Mouse (Mus musculus) MEL (cell line): ENCODE data around the gene Dnajc10. TPM values are rescaled to one million over a fixed set of nuclear protein-coding genes. Genes with fewer than 3 reads are reported as not detected.

Source experiments
- DNase-seq: peaks from one replicate; pipeline ENCODE4 v3.0.0; 2011; ENCODE audit warnings: low read depth, low spot score
- H3K27ac ChIP-seq: 2 replicates; pipeline ENCODE4 v1.5.1; 2012; ENCODE audit warnings: low read depth, mild to moderate bottlenecking, control low read depth, low read length, moderate library complexity; ENCODE audit not compliant: control insufficient read depth
- H3K27me3 ChIP-seq, 2 experiments: fragments of 150-350 bp in 1 of 2; sonication (generic) in 1 of 2; 2 replicates each; pipeline ENCODE4 v1.6.1; 2012; ENCODE audit warnings: low read length in 2 of 2, mild to moderate bottlenecking in 2 of 2, improper control_type of control experiment in 1 of 2, moderate library complexity in 1 of 2; ENCODE audit not compliant: insufficient read depth in 2 of 2, control insufficient read depth in 1 of 2
- H3K36me3 ChIP-seq, 2 experiments: 2 replicates each; pipeline ENCODE4 v1.6.1; 2012 to 2014; ENCODE audit warnings: low read length in 2 of 2, improper control_type of control experiment in 1 of 2, inconsistent platforms in 1 of 2, mild to moderate bottlenecking in 1 of 2; ENCODE audit not compliant: insufficient read depth in 2 of 2, control insufficient read depth in 1 of 2
- H3K4me1 ChIP-seq, 2 experiments: fragments of 150-350 bp in 1 of 2; sonication (generic) in 1 of 2; 2 replicates each; pipeline ENCODE4 v1.6.1; 2012; ENCODE audit warnings: low read length in 2 of 2, improper control_type of control experiment in 1 of 2, mild to moderate bottlenecking in 1 of 2; ENCODE audit not compliant: insufficient read depth in 2 of 2, control insufficient read depth in 1 of 2
- H3K4me3 ChIP-seq, 2 experiments: fragments of 150-350 bp in 1 of 2; sonication (generic) in 1 of 2; 2 replicates each; pipeline ENCODE4 v1.5.1; 2012; ENCODE audit warnings: low read depth in 2 of 2, low read length in 2 of 2, mild to moderate bottlenecking in 2 of 2, moderate library complexity in 2 of 2, control low read depth in 1 of 2, improper control_type of control experiment in 1 of 2; ENCODE audit not compliant: control insufficient read depth in 1 of 2, insufficient read depth in 1 of 2
- H3K79me2 ChIP-seq: 2 replicates; pipeline ENCODE4 v1.6.1; 2012; ENCODE audit warnings: mild to moderate bottlenecking, low read length, moderate library complexity; ENCODE audit not compliant: control insufficient read depth, poor library complexity, insufficient read depth
- H3K9ac ChIP-seq: 2 replicates; pipeline ENCODE4 v1.6.1; 2012; ENCODE audit warnings: low read depth, mild to moderate bottlenecking, control low read depth, low read length, moderate library complexity; ENCODE audit not compliant: control insufficient read depth, poor library complexity, severe bottlenecking
- H3K9me3 ChIP-seq: fragments of 150-350 bp; sonication (generic); replicated peaks from 2 replicates; pipeline ENCODE4 v1.6.1; 2012; ENCODE audit warnings: mild to moderate bottlenecking, low read length, improper control_type of control experiment, moderate library complexity; ENCODE audit not compliant: insufficient read depth
- CHD1 ChIP-seq: IDR thresholded peaks from 2 replicates; pipeline ENCODE4 v1.6.1; 2012; ENCODE audit warnings: low read depth, mild to moderate bottlenecking, inconsistent platforms, low read length, improper control_type of control experiment
- CTCF ChIP-seq, 3 experiments: IDR thresholded peaks in 2 of 3; conservative IDR thresholded peaks in 1 of 3; 2 replicates each; pipeline ENCODE4 v1.5.1; 2011 to 2012; ENCODE audit warnings: low read length in 3 of 3, low read depth in 2 of 3, mild to moderate bottlenecking in 2 of 3, improper control_type of control experiment in 1 of 3, inconsistent platforms in 1 of 3, mixed read lengths in 1 of 3, moderate library complexity in 1 of 3; ENCODE audit not compliant: control insufficient read depth in 1 of 3, insufficient read depth in 1 of 3, poor library complexity in 1 of 3, severe bottlenecking in 1 of 3
- ELF1 ChIP-seq: IDR thresholded peaks from 2 replicates; pipeline ENCODE4 v1.6.1; 2014; ENCODE audit warnings: low read depth, mild to moderate bottlenecking, inconsistent platforms, low read length, improper control_type of control experiment, moderate library complexity
- EP300 ChIP-seq, 2 experiments: IDR thresholded peaks; 2 replicates each; pipeline ENCODE4 v1.6.1; 2011; ENCODE audit warnings: improper control_type of control experiment in 2 of 2, low read length in 2 of 2, low read depth in 1 of 2, mild to moderate bottlenecking in 1 of 2
- ETS1 ChIP-seq: IDR thresholded peaks from 2 replicates; pipeline ENCODE4 v1.6.1; 2012; ENCODE audit warnings: low read depth, mild to moderate bottlenecking, inconsistent platforms, low read length, improper control_type of control experiment, moderate library complexity
- GABPA ChIP-seq: IDR thresholded peaks from 2 replicates; pipeline ENCODE4 v1.6.1; 2012; ENCODE audit warnings: low read depth, mild to moderate bottlenecking, inconsistent platforms, low read length, improper control_type of control experiment, moderate library complexity
- GATA1 ChIP-seq: IDR thresholded peaks from 2 replicates; pipeline ENCODE4 v1.6.1; 2011; ENCODE audit warnings: low read depth, low read length, improper control_type of control experiment
- HCFC1 ChIP-seq: IDR thresholded peaks from 2 replicates; pipeline ENCODE4 v1.6.1; 2012; ENCODE audit warnings: low read depth, mild to moderate bottlenecking, inconsistent platforms, low read length, improper control_type of control experiment, moderate library complexity
- JUND ChIP-seq: IDR thresholded peaks from 2 replicates; pipeline ENCODE4 v1.6.1; 2011; ENCODE audit warnings: low read depth, mild to moderate bottlenecking, improper control_type of control experiment, low read length
- KAT2A ChIP-seq: conservative IDR thresholded peaks from 2 replicates; pipeline ENCODE4 v1.6.1; 2012; ENCODE audit warnings: low read depth, low read length, improper control_type of control experiment, inconsistent platforms
- MAFK ChIP-seq: IDR thresholded peaks from 2 replicates; pipeline ENCODE4 v1.6.1; 2011; ENCODE audit warnings: low read depth, mild to moderate bottlenecking, low read length, improper control_type of control experiment, borderline replicate concordance
- MXI1 ChIP-seq: IDR thresholded peaks from 2 replicates; pipeline ENCODE4 v1.6.1; 2011; ENCODE audit warnings: mild to moderate bottlenecking, low read depth, low read length, improper control_type of control experiment
- NRF1 ChIP-seq: IDR thresholded peaks from 2 replicates; pipeline ENCODE4 v1.6.1; 2014; ENCODE audit warnings: low read depth, mild to moderate bottlenecking, inconsistent platforms, low read length, improper control_type of control experiment, moderate library complexity; ENCODE audit not compliant: poor library complexity, insufficient read depth, severe bottlenecking
- POLR2AphosphoS2 ChIP-seq: IDR thresholded peaks from 2 replicates; pipeline ENCODE4 v1.6.1; 2011; ENCODE audit warnings: low read length, improper control_type of control experiment
- POLR2AphosphoS5 ChIP-seq: IDR thresholded peaks from 2 replicates; pipeline ENCODE4 v1.6.1; 2012; ENCODE audit warnings: low read depth, borderline replicate concordance, mild to moderate bottlenecking, inconsistent platforms, low read length, moderate library complexity, mixed read lengths
- RAD21 ChIP-seq: IDR thresholded peaks from 2 replicates; pipeline ENCODE4 v1.6.1; 2011; ENCODE audit warnings: mild to moderate bottlenecking, low read depth, low read length, improper control_type of control experiment
- RCOR1 ChIP-seq: IDR thresholded peaks from 2 replicates; pipeline ENCODE4 v1.6.1; 2012; ENCODE audit warnings: low read depth, mild to moderate bottlenecking, inconsistent platforms, low read length, improper control_type of control experiment
- SMC3 ChIP-seq: IDR thresholded peaks from 2 replicates; pipeline ENCODE4 v1.6.1; 2011; ENCODE audit warnings: low read depth, low read length, improper control_type of control experiment
- TAL1 ChIP-seq: IDR thresholded peaks from 2 replicates; pipeline ENCODE4 v1.6.1; 2012; ENCODE audit warnings: mild to moderate bottlenecking, inconsistent platforms, low read length, moderate library complexity, mixed read lengths
- TBP ChIP-seq: IDR thresholded peaks from 2 replicates; pipeline ENCODE4 v1.8.0; 2011; ENCODE audit warnings: low read depth, low read length, improper control_type of control experiment
- TCF12 ChIP-seq: IDR thresholded peaks from 2 replicates; pipeline ENCODE4 v1.6.1; 2014; ENCODE audit warnings: low read depth, mild to moderate bottlenecking, inconsistent platforms, low read length, improper control_type of control experiment, moderate library complexity
- UBTF ChIP-seq: IDR thresholded peaks from 2 replicates; pipeline ENCODE4 v1.6.1; 2012; ENCODE audit warnings: low read depth, mild to moderate bottlenecking, inconsistent platforms, low read length, improper control_type of control experiment, moderate library complexity, borderline replicate concordance; ENCODE audit not compliant: insufficient read depth
- ZC3H11A ChIP-seq: IDR thresholded peaks from 2 replicates; pipeline ENCODE4 v1.6.1; 2012; ENCODE audit warnings: low read depth, mild to moderate bottlenecking, inconsistent platforms, low read length, improper control_type of control experiment
- polyA plus RNA-seq, 2 experiments: library from polyadenylated mRNA; stranded (reverse) in 1 of 2; unstranded in 1 of 2; fragments of >175 nt in 1 of 2; fragments of >200 nt in 1 of 2; gene quantifications; 2 replicates each; pipeline versions ENCODE4 v1.2.1 to v1.2.4; 2012; ENCODE audit warnings: low replicate concordance in 2 of 2, low read depth in 1 of 2; ENCODE audit not compliant: insufficient read length in 2 of 2, insufficient read depth in 1 of 2, missing spikeins in 1 of 2
- total RNA-seq: library from RNA; depleted of rRNA; stranded (reverse); fragments of 300-350 nt; gene quantifications from 2 replicates; pipeline ENCODE4 v1.2.3, GENCODE M21; 2012

Dnajc10 gene
- total and polyA plus RNA-seq, 3 experiments, result 35.9 to 53.9 (median 51.8) TPM

GRCm38 (mm10) chr2:80307701-80308100 lies 7.6 kb upstream of the Dnajc10 start:
- Histone ChIP-seq H3K36me3 (peaks cover 0 to 27% of the 10 kb centered on the region in 2 experiments; a peak in 2 of 4 replicates), H3K79me2 (no peaks in the 10 kb centered on the region), H3K9me3 (no peaks in the 10 kb centered on the region), H3K27me3 (no peaks in the 10 kb centered on the region), H3K27ac (peak overlapping the region; percentile 47; the same call in 1 of the 2 replicates)
- peak; percentile 71 for DNase-seq
- TF ChIP-seq ETS1 (peak; percentile 58), GATA1 (peak; percentile 86), TBP (no peak), KAT2A (no peak), SMC3 (no peak), TAL1 (peak; percentile 45), ELF1 (no peak), EP300 (IDR thresholded peaks at IDR 0.05; ENCODE audit: low read depth in 1 of 2, low read length in 2 of 2) (peak; percentile 84 to 85), MXI1 (0 out of 2 replicates have a peak, but pooled peaks have one; percentile 21), TCF12 (peak; percentile 81)
- TF ChIP-seq, all 39 proteins: peak for 6
- Histone ChIP-seq H3K4me3 (no peak overlapping the region), H3K4me1 (peaks cover 14 to 22% of the 10 kb centered on the region in 2 experiments), H3K9ac (no peak overlapping the region)

GRCm38 (mm10) chr2:80309775-80310174 lies 5.5 kb upstream of the Dnajc10 start:
- Histone ChIP-seq H3K79me2 (no peaks in the 10 kb centered on the region), H3K9ac (no peak overlapping the region), H3K27ac (no peak overlapping the region), H3K27me3 (no peaks in the 10 kb centered on the region), H3K4me1 (peaks cover 14 to 20% of the 10 kb centered on the region in 2 experiments), H3K4me3 (no peak overlapping the region), H3K36me3 (peaks cover 0 to 35% of the 10 kb centered on the region in 2 experiments; a peak in 2 of 4 replicates), H3K9me3 (no peaks in the 10 kb centered on the region)
- no peak for TF ChIP-seq HCFC1
- TF ChIP-seq ETS1, result no peak
- peak; percentile 88 for TF ChIP-seq MAFK
- DNase-seq, result no peak

- peak; percentile 66 for DNase-seq
- peaks cover 0 to 35% of the 10 kb centered on the region in 2 experiments; a peak in 2 of 4 replicates for H3K36me3 ChIP-seq
- H3K27ac ChIP-seq, result peak overlapping the region; percentile 39
- H3K9me3 ChIP-seq, result no peaks in the 10 kb centered on the region
- H3K79me2 ChIP-seq, result peaks cover 2% of the 10 kb centered on the region
- no peak overlapping the region for H3K9ac ChIP-seq
- no peak for TF ChIP-seq KAT2A
- no peak for TF ChIP-seq ZC3H11A
- TF ChIP-seq CHD1, result no peak
- TF ChIP-seq ETS1, result peak; percentile 68; the same call in 1 of the 2 replicates
- no peak for TF ChIP-seq POLR2AphosphoS2
- no peak for TF ChIP-seq GABPA
- TF ChIP-seq GATA1, result peak; percentile 68
- peak; percentile 33 to 66; a peak in 3 of 4 replicates for TF ChIP-seq EP300 (IDR thresholded peaks at IDR 0.05; ENCODE audit: low read depth in 1 of 2, low read length in 2 of 2)
- no peak for TF ChIP-seq JUND
- no peak for TF ChIP-seq TBP
- TF ChIP-seq RCOR1, result peak; percentile 11; the same call in 1 of the 2 replicates
- no peak for TF ChIP-seq ELF1
- no peak for TF ChIP-seq POLR2AphosphoS5
- TF ChIP-seq TAL1, result peak; percentile 54
- no peak for TF ChIP-seq CTCF (IDR thresholded peaks at IDR 0.05 in 2 of 3, conservative IDR thresholded peaks at IDR 0.05 in 1 of 3; ENCODE audit: control insufficient read depth in 1 of 3, insufficient read depth in 1 of 3, low read depth in 2 of 3, low read length in 3 of 3, poor library complexity in 1 of 3, severe bottlenecking in 1 of 3)
- TF ChIP-seq RAD21, result no peak
- no peak for TF ChIP-seq NRF1
- TF ChIP-seq UBTF, result no peak
- peak; percentile 57 for TF ChIP-seq TCF12
- H3K4me3 ChIP-seq, result peak overlapping the region; percentile 7 to 12; a peak in 2 of 4 replicates
- peaks cover 14 to 20% of the 10 kb centered on the region in 2 experiments for H3K4me1 ChIP-seq
- H3K27me3 ChIP-seq, result no peaks in the 10 kb centered on the region
These were observed 4.5 kb upstream of the Dnajc10 start for GRCm38 (mm10) chr2:80310772-80311171.
